Mouse (Mus musculus): Measurements from ENCODE around the gene B230118H07Rik.

- TF ChIP-seq CTCF (IDR thresholded peaks at IDR 0.05; ENCODE audit: insufficient read depth, low read length) (no peak), POLR2A (IDR thresholded peaks at IDR 0.05; ENCODE audit: borderline replicate concordance, extremely low read depth, low read depth, low read length) (no peak)
Observed at GRCm38 (mm10) chr2:101649114-101649671, at the start of gene B230118H07Rik, which contains the start of gene Rag1.

Data from lung, adult 2 months (tissue).